Mouse (Mus musculus) adrenal gland, postnatal 10 days (tissue): Measurements from ENCODE around the gene Zfp568. TPM values are rescaled to one million over a fixed set of nuclear protein-coding genes. Genes with fewer than 3 reads are reported as not detected.

Source experiments
- DNase-seq: peaks from one replicate; pipeline ENCODE4 v3.0.0; 2021; ENCODE audit warnings: mixed read lengths
- total RNA-seq, 2 experiments: library from RNA; stranded (reverse); gene quantifications; 2 replicates each; pipeline ENCODE4 v1.2.3; 2021

Gene Zfp568
- total RNA-seq, 2 experiments from 2014 or later: 17.0 to 19.8 TPM

DNA sequence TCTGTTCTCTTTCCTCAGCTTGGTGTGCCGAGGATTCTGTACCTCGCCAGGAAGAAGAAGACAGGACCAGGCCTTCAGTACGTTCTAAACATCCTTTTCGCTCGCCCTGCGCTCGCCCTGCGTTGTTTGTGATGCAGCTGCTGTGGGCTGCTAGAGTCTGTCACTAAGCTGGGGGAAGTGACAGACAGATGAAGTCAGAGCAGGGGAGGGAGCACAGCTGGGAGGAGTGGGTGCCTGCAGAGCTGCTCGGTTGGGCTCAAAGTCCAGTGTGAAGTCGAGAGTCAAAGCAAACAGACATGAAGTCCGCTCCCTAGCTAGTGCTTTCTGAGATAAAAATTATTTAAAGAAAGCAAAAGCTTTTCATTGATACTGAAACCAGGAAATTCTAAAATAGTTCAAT lies 5.3 kb downstream of the Zfp568 start:
- DNase-seq: peak; percentile 5

DNA sequence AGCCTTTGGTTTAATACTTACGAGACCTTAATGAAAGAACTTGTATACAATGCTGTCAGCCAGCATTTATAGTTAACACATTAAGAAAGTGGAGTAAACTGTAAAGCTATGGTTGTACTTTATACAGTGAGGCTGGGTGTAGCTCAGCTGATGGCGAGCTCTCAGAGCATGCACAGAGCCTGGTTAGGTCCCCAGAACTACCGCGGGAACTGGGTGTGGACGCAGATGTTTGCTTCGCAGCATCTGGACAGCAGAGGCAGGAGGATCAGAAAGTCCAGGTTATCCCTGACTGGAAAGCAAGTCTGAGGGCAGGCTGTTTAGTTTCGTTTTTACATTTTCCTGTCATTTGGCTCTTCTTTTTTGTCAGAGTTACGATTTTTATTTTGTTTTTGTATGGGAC lies 8.9 kb downstream of the Zfp568 start:
- no peak for DNase-seq

- no peak for DNase-seq
Observed at GRCm38 (mm10) chr7:29993340-29993739, 9.6 kb downstream of the Zfp568 start.

GRCm38 (mm10) chr7:29995134-29995533 lies 11.4 kb downstream of the Zfp568 start:
- DNase-seq: no peak

DNA sequence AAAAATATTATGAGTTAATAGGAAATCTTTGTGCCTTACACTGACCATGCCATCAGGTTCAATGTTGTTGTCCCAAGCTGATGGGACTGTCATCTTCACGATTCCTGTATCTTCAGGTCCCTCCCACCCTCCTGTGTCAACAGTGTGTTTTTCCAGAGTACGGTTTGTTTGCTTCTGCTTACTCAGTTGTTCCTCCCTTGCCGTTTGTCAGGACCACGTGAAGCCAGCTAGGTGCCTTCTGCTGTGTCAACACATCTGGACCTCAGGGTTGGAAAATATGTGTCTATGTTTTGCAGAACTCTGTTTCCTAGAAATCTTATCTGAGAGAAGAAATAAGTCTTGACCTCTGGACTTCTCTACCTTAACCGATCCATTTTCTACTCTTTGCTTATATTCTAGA lies 16.8 kb downstream of the Zfp568 start:
- DNase-seq: no peak

- DNase-seq: no peak
Observed at GRCm38 (mm10) chr7:30007601-30008000, 23.8 kb downstream of the Zfp568 start.

DNA sequence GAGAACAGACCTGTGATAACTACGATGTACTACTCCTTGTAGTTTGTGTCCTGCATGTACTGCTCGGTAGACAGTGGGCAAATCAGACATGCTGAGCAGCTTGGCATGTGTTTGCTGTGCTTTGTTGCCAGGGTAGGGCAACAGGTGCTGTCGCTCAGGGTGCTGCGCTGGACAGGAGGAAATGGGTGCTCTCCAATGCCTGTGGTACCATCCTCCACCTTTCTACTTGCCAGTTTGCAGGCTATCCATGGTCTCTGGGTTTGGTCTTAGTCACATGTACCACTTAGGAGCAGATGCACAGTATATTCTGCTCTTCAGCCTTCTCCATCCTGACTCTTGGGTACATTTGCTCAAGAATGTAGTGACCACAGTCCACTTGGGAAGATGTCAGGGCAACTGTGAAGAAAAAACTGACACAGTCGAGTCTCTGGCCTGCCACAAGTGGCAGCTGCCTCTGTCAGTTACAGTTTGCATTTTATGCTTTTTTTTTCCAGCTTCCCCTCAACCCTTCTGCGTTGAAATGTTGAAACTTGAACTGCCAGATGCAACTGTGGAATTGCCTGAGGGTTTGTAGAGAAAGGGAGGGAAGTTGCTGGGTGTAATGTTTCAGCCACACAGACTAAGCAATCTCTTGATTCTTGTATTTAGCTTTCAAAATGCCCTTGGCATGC lies 24.4 kb downstream of the Zfp568 start:
- DNase-seq: no peak

GRCm38 (mm10) chr7:30009321-30010085 lies 25.7 kb downstream of the Zfp568 start:
- DNase-seq: no peak

DNA sequence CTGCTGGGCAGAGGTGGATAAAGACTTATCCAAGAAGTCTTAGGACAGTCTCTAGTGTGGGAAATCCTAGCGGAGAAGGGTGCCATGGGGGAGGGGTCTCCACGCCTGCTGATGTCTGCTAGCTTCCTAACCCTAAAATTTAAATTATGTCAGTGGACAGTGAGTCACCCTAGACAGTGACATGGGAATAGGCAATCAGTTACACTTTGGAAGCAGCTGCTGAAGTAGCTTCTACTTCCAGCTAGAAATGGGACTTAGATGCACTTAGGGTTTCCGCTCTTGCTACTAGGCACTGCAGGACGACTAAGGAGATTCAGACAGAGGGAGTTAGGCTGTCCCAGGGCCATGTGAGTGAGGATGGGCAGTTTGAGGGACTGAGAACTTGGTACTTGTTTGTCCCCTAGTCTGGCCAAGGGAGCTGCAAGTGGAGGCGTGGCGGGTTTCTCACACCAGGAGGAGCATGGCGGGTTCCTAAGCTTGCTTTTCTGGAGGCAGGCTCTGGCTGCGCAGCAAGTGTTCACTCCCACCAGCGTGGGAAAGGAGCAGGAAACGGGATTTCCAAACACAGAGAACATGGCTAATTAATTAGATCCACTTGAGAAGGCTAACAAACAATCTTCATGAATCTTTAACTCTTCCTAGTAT lies 26.9 kb downstream of the Zfp568 start:
- DNase-seq: no peak

GRCm38 (mm10) chr7:30012956-30013363 lies 29.2 kb downstream of the Zfp568 start:
- peak; percentile 69 for DNase-seq

GRCm38 (mm10) chr7:30017226-30017625 lies 33.5 kb downstream of the Zfp568 start:
- DNase-seq: no peak

GRCm38 (mm10) chr7:30019543-30019942 lies 35.8 kb downstream of the Zfp568 start:
- DNase-seq: no peak

GRCm38 (mm10) chr7:30023324-30023723 lies 39.6 kb downstream of the Zfp568 start:
- DNase-seq: no peak

DNA sequence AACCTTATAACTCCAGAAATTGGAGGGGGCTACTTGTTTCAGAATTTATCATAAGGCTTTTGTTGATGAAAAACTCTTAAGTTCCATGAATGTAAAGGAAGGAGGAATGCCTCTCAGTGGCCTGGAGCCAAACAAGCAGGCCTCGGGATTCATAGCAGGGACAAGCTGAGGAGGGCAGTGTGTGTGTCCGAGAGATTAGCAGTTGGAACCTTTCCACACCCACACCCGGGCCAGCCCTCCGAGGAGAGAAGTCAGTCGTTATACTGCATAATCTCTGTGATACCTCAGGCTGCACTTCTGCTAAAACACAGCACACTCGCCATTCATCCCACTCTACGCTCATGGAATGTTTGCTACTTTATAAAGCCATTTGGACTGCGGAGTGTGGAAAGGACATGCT lies 40.0 kb downstream of the Zfp568 start:
- no peak for DNase-seq

DNA sequence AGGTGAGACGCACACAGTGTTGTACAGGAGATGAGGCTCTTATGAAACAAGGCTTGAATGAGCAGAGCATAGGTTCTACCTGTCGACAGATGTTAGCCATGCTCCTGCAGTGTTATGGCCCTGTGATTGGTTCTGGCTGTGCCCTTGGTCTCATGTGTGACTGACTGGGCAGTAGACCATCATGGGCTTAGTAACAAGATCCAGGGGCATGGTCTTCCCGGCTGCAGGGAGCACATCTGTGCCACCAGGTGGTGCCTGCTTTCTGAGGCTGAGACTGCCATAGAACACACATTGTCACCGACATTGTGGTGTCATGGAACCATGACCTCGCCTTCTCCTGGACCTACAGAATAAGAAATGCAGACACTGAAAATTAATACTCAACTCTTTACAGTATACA lies 41.6 kb downstream of the Zfp568 start:
- no peak for DNase-seq

DNA sequence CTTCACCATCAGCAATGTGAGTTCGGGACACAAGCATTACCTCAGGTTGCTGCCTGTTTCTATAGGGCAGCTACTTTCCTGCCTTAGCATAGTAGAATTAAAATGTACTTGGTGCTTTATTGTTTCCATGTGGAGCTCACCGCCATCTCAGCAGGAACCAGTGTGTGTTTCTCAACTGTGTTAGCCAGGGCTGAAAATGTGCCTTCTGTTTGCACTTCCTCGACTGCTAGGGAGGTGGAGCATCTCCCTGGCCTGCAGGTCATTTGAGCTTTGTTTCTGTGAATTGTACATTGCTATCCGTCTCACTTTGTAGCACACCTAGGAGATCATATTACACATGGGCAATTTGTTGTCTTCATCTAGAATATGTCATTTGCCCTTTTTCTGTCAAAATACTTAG lies 43.6 kb downstream of the Zfp568 start:
- DNase-seq: no peak

DNA sequence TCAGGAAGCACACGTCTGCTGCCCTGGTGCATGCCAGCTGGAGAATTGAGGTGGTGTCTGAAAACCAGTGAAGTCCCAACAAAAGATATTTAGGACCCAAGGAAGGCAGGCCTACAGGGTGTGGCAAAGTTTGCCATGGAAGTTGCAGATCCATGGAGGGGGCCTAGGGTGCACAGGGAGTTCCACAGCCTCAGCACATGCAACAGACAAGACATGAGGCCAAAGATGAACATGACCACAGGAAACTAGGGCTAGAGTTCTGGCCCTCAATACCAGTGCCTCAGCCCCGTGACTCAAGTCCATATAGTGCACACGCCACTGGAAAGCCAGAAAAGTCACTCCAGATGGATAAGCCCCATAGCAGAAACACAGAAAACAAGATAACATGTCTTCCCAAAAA lies 44.8 kb downstream of the Zfp568 start:
- DNase-seq: no peak

DNA sequence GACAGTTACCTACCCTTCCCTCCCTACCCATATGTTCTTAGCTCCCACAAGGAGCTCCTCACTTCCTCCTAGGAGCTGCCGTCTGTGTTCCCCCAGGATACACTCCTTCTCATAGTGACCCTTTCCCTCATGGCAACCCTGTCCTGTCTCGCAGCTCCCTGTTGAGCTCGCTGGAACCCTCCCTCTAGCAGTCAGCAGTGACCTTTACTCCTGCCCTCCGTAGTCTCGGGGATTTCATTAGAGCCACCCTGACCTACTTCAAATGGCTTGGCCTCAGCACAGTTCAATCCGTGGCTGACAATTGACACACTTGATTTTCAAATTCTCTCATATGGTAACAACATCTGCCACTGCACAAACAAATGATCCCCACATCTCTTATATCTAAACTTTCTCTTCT lies 46.9 kb downstream of the Zfp568 start:
- peak; percentile 22 for DNase-seq

DNA sequence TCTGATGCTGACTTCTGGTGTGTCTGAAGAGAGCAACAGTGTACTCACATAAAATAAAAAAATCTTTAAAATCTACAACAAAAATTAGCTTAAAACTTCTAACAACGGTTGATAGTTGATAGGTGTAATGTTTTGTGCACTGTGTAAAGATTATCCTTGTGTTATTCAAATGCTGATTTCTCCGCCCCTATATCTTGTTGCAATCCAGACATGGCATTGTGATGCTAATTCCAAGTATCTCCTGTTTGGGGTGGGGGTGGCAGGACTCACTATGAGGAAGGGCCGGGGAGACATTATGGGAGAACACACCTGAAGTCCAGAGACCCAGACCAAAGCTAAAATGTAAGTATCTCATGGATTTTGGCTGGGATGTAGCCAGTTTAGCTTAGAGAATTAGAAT lies 47.6 kb downstream of the Zfp568 start:
- no peak for DNase-seq

DNA sequence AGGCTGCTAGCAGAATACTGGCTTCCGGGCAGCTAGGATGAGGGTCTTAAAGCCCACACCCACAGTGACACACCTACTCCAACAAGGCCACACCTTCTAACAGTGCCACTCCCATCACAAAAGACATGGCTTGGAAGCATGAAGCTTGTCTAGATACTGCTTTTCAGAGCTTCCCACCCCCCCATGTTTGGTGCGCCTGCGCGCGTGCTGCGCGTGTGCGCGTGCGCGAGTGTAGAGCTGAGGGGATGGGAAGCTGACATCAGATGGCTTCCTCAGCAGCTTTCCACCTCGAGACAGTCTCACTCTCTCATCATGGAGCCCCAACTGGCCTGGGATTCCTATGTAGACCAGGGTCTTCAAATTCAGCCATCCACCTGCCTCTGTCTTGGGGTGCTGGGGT lies 50.6 kb downstream of the Zfp568 start:
- DNase-seq: no peak

- DNase-seq: no peak
Observed at GRCm38 (mm10) chr7:30044354-30044753, 60.6 kb downstream of the Zfp568 start.

GRCm38 (mm10) chr7:30048126-30048525 lies 64.4 kb downstream of the Zfp568 start:
- no peak for DNase-seq

DNA sequence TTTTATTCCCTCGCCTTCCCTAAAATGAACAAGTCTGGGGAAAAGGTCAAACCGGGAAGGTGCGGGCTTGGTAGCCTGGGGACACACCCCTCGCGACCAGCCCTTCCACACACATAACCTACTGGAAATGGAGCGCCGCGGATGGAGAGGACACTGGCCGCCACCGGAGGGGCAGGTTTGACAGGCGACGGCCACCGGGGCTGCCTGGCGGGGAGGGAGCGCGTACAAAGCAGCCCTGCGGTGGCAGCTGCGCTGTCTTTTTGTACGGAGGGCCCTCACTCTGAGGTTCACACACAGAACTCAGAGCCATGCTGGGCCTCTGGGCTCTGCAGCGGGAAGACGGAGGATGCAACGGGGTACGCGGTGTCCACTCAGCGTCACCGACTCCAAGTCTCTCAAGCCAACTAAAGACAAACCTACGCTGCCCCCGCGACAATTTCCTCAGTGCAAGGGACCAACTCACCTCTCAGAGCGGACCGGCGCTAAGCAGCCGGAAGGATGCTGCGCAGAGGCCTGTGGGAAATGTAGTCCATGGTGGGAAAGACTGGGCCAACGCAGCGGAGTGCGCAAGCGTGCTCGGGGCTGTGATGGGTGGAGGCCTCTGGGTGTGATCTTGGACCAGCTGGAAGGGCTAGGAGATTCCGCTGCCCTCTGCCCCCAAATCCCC lies 67.3 kb downstream of the Zfp568 start, which contains the start of gene Zfp14:
TSS of gene Zfp14 (minus strand) at position 499 of the 667 bp plus-strand sequence.
- peak; percentile 91 for DNase-seq
